Mouse (Mus musculus) myocyte (in vitro differentiated cells): ENCODE measurements around the gene Lrp4. TPM values are rescaled to one million over a fixed set of nuclear protein-coding genes. Genes with fewer than 3 reads are reported as not detected.
A peak's percentile ranks its signal among the peaks of the same experiment; 100 is the strongest.

ENCODE experiments used
- H3K27me3 ChIP-seq: one replicate; pipeline ENCODE4 v1.6.1; 2011; ENCODE audit not compliant: control insufficient read depth, insufficient read depth, insufficient read length
- H3K36me3 ChIP-seq: one replicate; pipeline ENCODE4 v1.6.1; 2011; ENCODE audit not compliant: control insufficient read depth, insufficient read depth
- H3K4me2 ChIP-seq: one replicate; pipeline ENCODE4 v1.6.1; 2011; ENCODE audit warnings: low read depth, control low read depth
- H3K4me3 ChIP-seq: one replicate; pipeline ENCODE4 v1.5.1; 2011; ENCODE audit warnings: mild to moderate bottlenecking, control low read depth, moderate library complexity
- H3K79me2 ChIP-seq: one replicate; pipeline ENCODE4 v1.6.1; 2011; ENCODE audit not compliant: control insufficient read depth, insufficient read depth
- H3ac ChIP-seq: one replicate; pipeline ENCODE4 v1.6.1; 2011; ENCODE audit not compliant: control insufficient read depth, insufficient read length
- CEBPB ChIP-seq: IDR thresholded peaks from 2 replicates; pipeline ENCODE4 v1.6.1; 2011; ENCODE audit warnings: mild to moderate bottlenecking, moderate library complexity; ENCODE audit not compliant: poor library complexity, insufficient read depth, severe bottlenecking
- E2F4 ChIP-seq: IDR thresholded peaks from one replicate; pipeline ENCODE4 v1.6.1; 2011; ENCODE audit warnings: mild to moderate bottlenecking, control low read depth, moderate library complexity; ENCODE audit not compliant: insufficient read depth
- MAX ChIP-seq: IDR thresholded peaks from one replicate; pipeline ENCODE4 v1.6.1; 2011; ENCODE audit warnings: low read depth, mild to moderate bottlenecking, control low read depth
- MYOD1 ChIP-seq, 3 experiments: IDR thresholded peaks; one replicate each; pipeline ENCODE4 v1.6.1; 2011; ENCODE audit warnings: control low read depth in 2 of 3, low read depth in 2 of 3, mild to moderate bottlenecking in 2 of 3, moderate library complexity in 1 of 3; ENCODE audit not compliant: insufficient read length in 2 of 3, control insufficient read depth in 1 of 3
- MYOG ChIP-seq, 3 experiments: IDR thresholded peaks; one replicate each; pipeline ENCODE4 v1.6.1; 2011; ENCODE audit warnings: control low read depth in 2 of 3, low read depth in 2 of 3, mild to moderate bottlenecking in 2 of 3; ENCODE audit not compliant: insufficient read length in 2 of 3, control insufficient read depth in 1 of 3, insufficient read depth in 1 of 3
- POLR2A ChIP-seq: IDR thresholded peaks from one replicate; pipeline ENCODE4 v1.6.1; 2011; ENCODE audit warnings: low read depth, mild to moderate bottlenecking, control low read depth, moderate library complexity; ENCODE audit not compliant: insufficient read length
- POLR2AphosphoS2 ChIP-seq: IDR thresholded peaks from one replicate; pipeline ENCODE4 v1.6.1; 2011; ENCODE audit warnings: low read depth, control low read depth; ENCODE audit not compliant: insufficient read length
- REST ChIP-seq: IDR thresholded peaks from one replicate; pipeline ENCODE4 v1.6.1; 2011; ENCODE audit warnings: mild to moderate bottlenecking, control low read depth, moderate library complexity; ENCODE audit not compliant: insufficient read depth, insufficient read length
- SRF ChIP-seq: IDR thresholded peaks from one replicate; pipeline ENCODE4 v1.6.1; 2011; ENCODE audit warnings: low read depth; ENCODE audit not compliant: control insufficient read depth, insufficient read length
- TCF12 ChIP-seq: IDR thresholded peaks from one replicate; pipeline ENCODE4 v1.6.1; 2011; ENCODE audit warnings: mild to moderate bottlenecking, control low read depth; ENCODE audit not compliant: poor library complexity, insufficient read depth, severe bottlenecking
- TCF3 ChIP-seq: IDR thresholded peaks from one replicate; pipeline ENCODE4 v1.6.1; 2011; ENCODE audit warnings: low read depth, control low read depth; ENCODE audit not compliant: insufficient read length
- USF1 ChIP-seq: IDR thresholded peaks from one replicate; pipeline ENCODE4 v1.6.1; 2011; ENCODE audit warnings: low read depth, mild to moderate bottlenecking, control low read depth, moderate library complexity
- polyA plus RNA-seq: library from polyadenylated mRNA; unstranded; fragments of >200 nt; fragmentation: generic; extraction: Trizol; gene quantifications from one replicate; pipeline ENCODE4 v1.2.1, GENCODE M21; 2012; ENCODE audit warnings: missing spikeins

Gene Lrp4
- polyA plus RNA-seq, 1 experiment: 20.1 TPM

DNA sequence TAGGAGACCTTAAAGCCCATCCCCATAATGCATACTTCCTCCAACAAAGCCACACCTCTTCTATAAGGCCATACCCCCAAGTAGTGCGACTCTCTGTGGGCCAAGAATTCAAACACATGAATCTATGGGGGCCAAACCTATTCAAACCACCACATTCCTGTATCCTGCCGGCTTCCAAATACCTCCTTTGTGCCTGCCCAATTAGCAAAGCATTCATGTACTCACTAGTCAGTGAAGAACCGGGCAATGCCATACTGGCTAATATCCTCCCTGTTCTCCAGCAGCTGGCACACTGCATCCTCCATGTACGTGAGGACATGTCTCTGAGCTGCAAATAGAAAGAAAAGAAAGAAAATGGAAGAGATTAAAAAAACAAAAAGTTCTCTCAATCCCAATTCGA, 35.7 kb upstream of the Lrp4 start:
- H3K27me3 ChIP-seq: no peaks in the 10 kb centered on the region
- no peaks in the 10 kb centered on the region for H3K36me3 ChIP-seq
- no peaks in the 10 kb centered on the region for H3K79me2 ChIP-seq
- no peak overlapping the region for H3K4me3 ChIP-seq
- no peak overlapping the region for H3ac ChIP-seq
- no peak for TF ChIP-seq TCF3
- TF ChIP-seq MYOD1 (IDR thresholded peaks at IDR 0.05; ENCODE audit: control insufficient read depth in 1 of 3, insufficient read length in 2 of 3, low read depth in 2 of 3): no peak
- TF ChIP-seq MYOG (IDR thresholded peaks at IDR 0.05; ENCODE audit: control insufficient read depth in 1 of 3, insufficient read depth in 1 of 3, insufficient read length in 2 of 3, low read depth in 2 of 3): no peak
- TF ChIP-seq SRF: no peak
- TF ChIP-seq CEBPB: no peak
- no peak for TF ChIP-seq POLR2A
- no peak for TF ChIP-seq TCF12
- no peak for TF ChIP-seq REST
- no peak for TF ChIP-seq POLR2AphosphoS2
- TF ChIP-seq USF1: no peak
- no peak for TF ChIP-seq E2F4
- no peak for TF ChIP-seq MAX
- H3K4me2 ChIP-seq: no peak overlapping the region

DNA sequence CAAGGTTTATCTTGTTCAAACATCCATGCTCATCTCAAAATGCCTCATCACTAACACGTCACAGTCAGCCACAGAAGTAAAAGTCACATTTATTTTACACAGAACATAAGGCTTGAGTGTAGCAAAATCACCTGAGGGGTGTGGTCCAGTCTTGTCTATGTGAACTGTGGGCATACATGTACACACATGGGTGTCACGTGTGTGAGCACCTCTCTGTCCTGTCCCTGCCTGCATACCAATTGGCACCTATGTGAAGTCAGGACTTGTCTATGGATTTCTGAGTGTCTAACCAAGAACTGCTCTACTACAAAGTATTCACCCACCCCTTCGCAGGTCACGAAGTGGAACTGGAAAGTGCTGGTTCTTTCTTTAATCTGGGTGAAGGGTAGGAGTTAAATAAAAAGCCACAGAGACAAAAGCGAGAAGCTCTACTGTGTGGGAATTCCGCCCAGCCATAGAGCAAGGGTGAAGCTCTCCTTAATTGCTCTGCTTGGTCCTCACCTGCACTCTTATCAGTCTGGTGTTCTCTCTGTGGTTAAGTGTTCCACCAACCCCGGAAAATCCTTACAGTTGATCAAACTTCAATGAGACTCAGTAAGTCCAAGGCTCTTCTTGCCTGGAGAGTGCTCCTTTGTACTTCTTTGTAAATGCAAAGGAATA, 33.1 kb upstream of the Lrp4 start:
- no peak for TF ChIP-seq POLR2A
- no peak for TF ChIP-seq MAX
- TF ChIP-seq USF1: no peak
- no peak for TF ChIP-seq E2F4
- TF ChIP-seq SRF: no peak
- TF ChIP-seq CEBPB: no peak
- TF ChIP-seq MYOG (IDR thresholded peaks at IDR 0.05; ENCODE audit: control insufficient read depth in 1 of 3, insufficient read depth in 1 of 3, insufficient read length in 2 of 3, low read depth in 2 of 3): no peak
- TF ChIP-seq MYOD1 (IDR thresholded peaks at IDR 0.05; ENCODE audit: control insufficient read depth in 1 of 3, insufficient read length in 2 of 3, low read depth in 2 of 3): no peak
- TF ChIP-seq POLR2AphosphoS2: no peak
- no peak for TF ChIP-seq REST
- TF ChIP-seq TCF3: no peak
- no peak for TF ChIP-seq TCF12
- Histone ChIP-seq H3K36me3 (no peaks in the 10 kb centered on the region), H3K79me2 (no peaks in the 10 kb centered on the region), H3ac (no peak overlapping the region), H3K4me3 (no peak overlapping the region), H3K4me2 (no peak overlapping the region), H3K27me3 (no peaks in the 10 kb centered on the region)

- H3K36me3 ChIP-seq: no peaks in the 10 kb centered on the region
- no peak for TF ChIP-seq MAX
- no peak for TF ChIP-seq REST
- no peak for TF ChIP-seq MYOG (IDR thresholded peaks at IDR 0.05; ENCODE audit: control insufficient read depth in 1 of 3, insufficient read depth in 1 of 3, insufficient read length in 2 of 3, low read depth in 2 of 3)
- TF ChIP-seq SRF: no peak
- TF ChIP-seq POLR2AphosphoS2: no peak
- no peak for TF ChIP-seq TCF3
- TF ChIP-seq MYOD1 (IDR thresholded peaks at IDR 0.05; ENCODE audit: control insufficient read depth in 1 of 3, insufficient read length in 2 of 3, low read depth in 2 of 3): no peak
- TF ChIP-seq E2F4: no peak
- no peak for TF ChIP-seq TCF12
- TF ChIP-seq POLR2A: no peak
- no peak for TF ChIP-seq USF1
- no peak for TF ChIP-seq CEBPB
- H3K79me2 ChIP-seq: no peaks in the 10 kb centered on the region
Measured at GRCm38 (mm10) chr2:91426321-91426720, 31.0 kb upstream of the Lrp4 start.

GRCm38 (mm10) chr2:91429146-91429545, 28.2 kb upstream of the Lrp4 start:
- H3K27me3 ChIP-seq: no peaks in the 10 kb centered on the region
- no peak overlapping the region for H3K4me3 ChIP-seq
- TF ChIP-seq MYOD1 (IDR thresholded peaks at IDR 0.05; ENCODE audit: control insufficient read depth in 1 of 3, insufficient read length in 2 of 3, low read depth in 2 of 3) (peak in 1 of 3 experiments; percentile 42), MYOG (IDR thresholded peaks at IDR 0.05; ENCODE audit: control insufficient read depth in 1 of 3, insufficient read depth in 1 of 3, insufficient read length in 2 of 3, low read depth in 2 of 3) (no peak)
- H3K79me2 ChIP-seq: no peaks in the 10 kb centered on the region
- H3K36me3 ChIP-seq: no peaks in the 10 kb centered on the region
- no peak overlapping the region for H3K4me2 ChIP-seq
- H3ac ChIP-seq: no peak overlapping the region

More at GRCm38 (mm10) chr2:91426321-91426720, 31.0 kb upstream of the Lrp4 start:
- Histone ChIP-seq H3K4me3 (no peak overlapping the region), H3K27me3 (no peaks in the 10 kb centered on the region), H3ac (no peak overlapping the region), H3K4me2 (no peak overlapping the region)
